Comparison of ENCODE assay signal across 10 mouse cellular contexts in the genomic region with DNA sequence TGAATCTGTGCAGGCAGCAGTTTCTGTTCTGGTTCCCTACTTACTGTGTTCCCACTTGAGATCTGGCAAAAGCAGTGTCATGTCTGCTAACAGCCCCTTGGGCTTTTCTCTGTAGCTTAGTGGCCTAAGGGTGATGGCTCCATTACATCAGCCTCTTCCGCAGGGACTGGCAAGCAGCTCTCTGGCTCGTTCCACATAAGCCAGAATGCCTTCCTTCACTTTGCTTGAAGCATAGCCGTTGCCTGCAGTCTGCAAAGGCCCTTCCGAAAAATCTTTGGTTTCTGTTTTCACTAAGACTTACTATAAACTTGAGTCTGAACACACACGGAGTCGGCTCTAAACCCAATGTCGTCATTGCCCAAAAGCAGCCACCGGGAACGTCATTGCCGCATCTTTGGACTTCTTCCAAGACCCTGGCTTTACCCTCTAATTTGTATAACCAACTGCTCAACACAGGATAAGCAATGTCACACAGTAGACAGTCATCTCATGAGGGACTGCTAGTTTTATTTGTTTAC.
DNase-seq lines count a peak whose midpoint lies in the region; ATAC-seq and TF ChIP-seq lines count a peak whose summit lies in the region.
"Had no signal": no experiment of that assay in that cellular context is flagged by ENCODE, and none has a peak within 500 bp of the region (broad histone marks: within the 10 kb centered on the region; RNA-seq: fewer than 3 reads in every experiment).

No protein-coding gene starts in this region.

- no peaks in the 10 kb centered on the region for H3K79me2 ChIP-seq in myocyte (ENCODE audit: control insufficient read depth, insufficient read depth)

- H3K36me3 ChIP-seq in heart, embryonic 11.5 days (ENCODE audit: control insufficient read depth, insufficient read depth, low read length) = no peaks in the 10 kb centered on the region
- H3K36me3 ChIP-seq in myocyte (ENCODE audit: control insufficient read depth, insufficient read depth) = no peaks in the 10 kb centered on the region
- H3K36me3 ChIP-seq: liver, embryonic 13.5 days had no signal

- no peak overlapping the region for H3K9ac ChIP-seq in heart, embryonic 11.5 days (ENCODE audit: low read depth, low read length)
- H3K9ac ChIP-seq: liver, embryonic 13.5 days had no signal

- TF ChIP-seq POLR2A in myocyte (IDR thresholded peaks at IDR 0.05; ENCODE audit: insufficient read length, low read depth) = no peak

- H3ac ChIP-seq in myocyte (ENCODE audit: control insufficient read depth, insufficient read length) = no peak overlapping the region

- no peak overlapping the region for H3K27ac ChIP-seq in heart, embryonic 11.5 days (ENCODE audit: low read depth, low read length)
- H3K27ac ChIP-seq: liver, embryonic 13.5 days had no signal

- H3K4me1 ChIP-seq in heart, embryonic 11.5 days (ENCODE audit: control insufficient read depth, insufficient read depth, low read length) = no peaks in the 10 kb centered on the region
- H3K4me1 ChIP-seq: liver, embryonic 13.5 days had no signal

- H3K4me2 ChIP-seq in heart, embryonic 11.5 days = no peak overlapping the region
- H3K4me2 ChIP-seq in myocyte (ENCODE audit: low read depth) = peak overlapping the region; percentile 49
- H3K4me2 ChIP-seq: liver, embryonic 13.5 days had no signal

- H3K27me3 ChIP-seq in heart, embryonic 11.5 days (ENCODE audit: control insufficient read depth, insufficient read depth, low read length) = no peaks in the 10 kb centered on the region
- H3K27me3 ChIP-seq in myocyte (ENCODE audit: control insufficient read depth, insufficient read depth, insufficient read length) = no peaks in the 10 kb centered on the region
- H3K27me3 ChIP-seq: liver, embryonic 13.5 days had no signal

- no peak overlapping the region for H3K4me3 ChIP-seq in heart, embryonic 11.5 days (ENCODE audit: low read depth, low read length)
- no peak overlapping the region for H3K4me3 ChIP-seq in myocyte
- H3K4me3 ChIP-seq: liver, embryonic 13.5 days had no signal

- intact Hi-C loops in gastrocnemius, postnatal 36 days (cut with DNase I) = no loop called here

- no peak for ATAC-seq in heart, embryonic 11.5 days (replicated peaks; ENCODE audit: insufficient number of reproducible peaks, low FRiP score, low TSS enrichment)

- peak; percentile 6 to 37 for DNase-seq in adrenal gland, adult (ENCODE audit: inconsistent age in 2 of 2, low spot score in 1 of 2)
- no peak for DNase-seq in adrenal gland, adult 2 months
- DNase-seq in heart, adult 8-10 months (ENCODE audit: low spot score) = peak; percentile 13
- DNase-seq in gastrocnemius, postnatal 36 days = peak; percentile 6 to 18
- DNase-seq in urinary bladder, postnatal 14 days (ENCODE audit: low spot score) = no peak
- no peak for DNase-seq in layer of hippocampus, adult 8-10 months (ENCODE audit: low spot score in 2 of 2)
- DNase-seq: liver, embryonic 13.5 days; right cerebral cortex, postnatal 4 days had no signal

- H3K9me3 ChIP-seq in heart, embryonic 11.5 days (replicated peaks; ENCODE audit: control insufficient read depth, low read length) = no peaks in the 10 kb centered on the region
- H3K9me3 ChIP-seq: liver, embryonic 13.5 days had no signal

- WGBS in heart, embryonic 11.5 days (ENCODE audit: insufficient replicate concordance) = 77% methylated on average over 10 of the region's 10 CpGs

TF ChIP-seq in myocyte, 11 proteins besides CTCF, POLR2A, EP300 and RAD21:
- TF ChIP-seq POLR2AphosphoS2 (IDR thresholded peaks at IDR 0.05; ENCODE audit: insufficient read length, low read depth) = no peak
- no peak for TF ChIP-seq E2F4 (IDR thresholded peaks at IDR 0.05; ENCODE audit: insufficient read depth)
- no peak for TF ChIP-seq CEBPB (IDR thresholded peaks at IDR 0.05; ENCODE audit: insufficient read depth, poor library complexity, severe bottlenecking)
- TF ChIP-seq REST (IDR thresholded peaks at IDR 0.05; ENCODE audit: insufficient read depth, insufficient read length) = no peak
- no peak for TF ChIP-seq TCF3 (IDR thresholded peaks at IDR 0.05; ENCODE audit: insufficient read length, low read depth)
- no peak for TF ChIP-seq MYOD1 (IDR thresholded peaks at IDR 0.05; ENCODE audit: control insufficient read depth in 1 of 3, insufficient read length in 2 of 3, low read depth in 2 of 3)
- no peak for TF ChIP-seq MAX (IDR thresholded peaks at IDR 0.05; ENCODE audit: low read depth)
- TF ChIP-seq USF1 (IDR thresholded peaks at IDR 0.05; ENCODE audit: low read depth) = no peak
- TF ChIP-seq TCF12 (IDR thresholded peaks at IDR 0.05; ENCODE audit: insufficient read depth, poor library complexity, severe bottlenecking) = no peak

Comparison
In these comparisons a context has a peak if more than half of its experiments do, and no peak if none do; other contexts are left out.
1. DNase-seq: peak in adrenal gland, adult (2 of 2), heart, adult 8-10 months (single experiment) and gastrocnemius, postnatal 36 days (2 of 2); none in adrenal gland, adult 2 months (single experiment), urinary bladder, postnatal 14 days (single experiment) and layer of hippocampus, adult 8-10 months (0 of 2).